Mouse (Mus musculus): ENCODE measurements at regions not wholly inside any gene's neighbourhood (a gene's known extent, or its start where the extent isn't known, plus 50 kb on each side); places are given as distances from the start of the nearest gene placed in this dataset.

- ATAC-seq (ENCODE audit: insufficient number of reproducible peaks, insufficient read depth, low FRiP score, low TSS enrichment, low read depth), result no peak
- Histone ChIP-seq H3K27me3 (no peaks in the 10 kb centered on the region), H3K27ac (no peak overlapping the region), H3K9ac (no peak overlapping the region), H3K4me1 (no peaks in the 10 kb centered on the region), H3K4me2 (no peak overlapping the region), H3K36me3 (no peaks in the 10 kb centered on the region), H3K9me3 (no peaks in the 10 kb centered on the region), H3K4me3 (no peak overlapping the region)
- WGBS, result 79% methylated on average over 1 of the region's 1 CpGs
Measured at GRCm38 (mm10) chr15:31087607-31088006, 136.5 kb upstream of the Dap start.

DNA sequence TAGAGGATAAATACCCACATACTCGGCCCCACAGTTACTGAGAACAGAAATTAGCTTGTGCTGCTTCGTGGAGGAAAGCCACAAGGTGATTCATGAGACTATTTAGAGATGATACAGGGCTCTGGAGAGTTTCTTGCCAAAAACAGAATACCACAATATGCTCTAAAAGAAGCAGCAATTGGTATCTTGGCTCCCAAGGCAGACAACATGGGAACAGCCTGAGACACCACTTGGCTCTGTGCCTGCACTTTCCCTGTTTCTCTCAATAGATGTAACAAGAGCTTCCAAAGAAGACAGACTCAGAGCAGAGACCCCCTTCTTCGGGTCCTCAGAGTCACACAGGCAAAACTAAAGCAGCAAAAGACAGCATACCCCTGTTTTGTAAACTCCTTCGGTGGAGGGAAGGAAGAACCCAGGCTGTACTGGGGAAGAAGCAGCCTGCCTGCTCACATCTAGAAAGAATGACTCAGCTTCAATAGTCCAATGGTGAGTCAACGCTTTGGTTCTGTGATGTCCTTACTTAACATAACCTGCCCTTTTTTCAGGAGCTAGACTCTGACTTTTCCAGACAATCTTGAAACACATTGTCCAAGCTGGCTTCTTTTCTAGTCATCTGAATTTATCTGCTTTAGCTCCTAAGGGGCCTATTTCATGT, 132.1 kb upstream of the Dap start:
- Histone ChIP-seq H3K27me3 (no peaks in the 10 kb centered on the region), H3K9me3 (no peaks in the 10 kb centered on the region), H3K36me3 (no peaks in the 10 kb centered on the region), H3K4me1 (no peaks in the 10 kb centered on the region), H3K4me2 (no peak overlapping the region), H3K9ac (no peak overlapping the region), H3K27ac (no peak overlapping the region), H3K4me3 (no peak overlapping the region)
- 60% methylated on average over 5 of the region's 5 CpGs for whole genome bisulfite sequencing
- ATAC-seq (ENCODE audit: insufficient number of reproducible peaks, insufficient read depth, low FRiP score, low TSS enrichment, low read depth), result no peak

DNA sequence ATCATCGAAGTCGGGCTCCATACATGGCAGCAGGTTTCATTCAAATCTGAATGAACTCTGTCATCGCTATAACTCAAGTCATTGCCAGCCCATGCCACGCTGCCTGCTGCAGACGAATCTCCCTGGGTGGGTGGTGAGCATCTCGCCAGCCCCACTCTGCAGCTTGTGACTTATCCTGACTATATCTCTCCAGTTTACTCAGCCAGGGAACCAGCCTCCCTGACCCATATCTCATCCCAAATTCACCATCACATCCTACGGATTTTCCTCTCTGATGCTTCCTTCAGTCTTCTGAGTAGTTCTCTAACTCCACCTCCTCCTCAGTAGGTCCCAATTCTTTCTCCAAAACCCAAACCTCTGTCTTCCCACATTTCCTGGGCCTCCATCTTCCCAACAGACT, 127.9 kb upstream of the Dap start:
- Histone ChIP-seq H3K9me3 (no peaks in the 10 kb centered on the region), H3K27me3 (no peaks in the 10 kb centered on the region), H3K27ac (no peak overlapping the region), H3K4me3 (no peak overlapping the region), H3K9ac (no peak overlapping the region), H3K36me3 (no peaks in the 10 kb centered on the region), H3K4me1 (no peaks in the 10 kb centered on the region), H3K4me2 (no peak overlapping the region)
- no peak for ATAC-seq (ENCODE audit: insufficient number of reproducible peaks, insufficient read depth, low FRiP score, low TSS enrichment, low read depth)
- 92% methylated on average over 7 of the region's 7 CpGs for WGBS

DNA sequence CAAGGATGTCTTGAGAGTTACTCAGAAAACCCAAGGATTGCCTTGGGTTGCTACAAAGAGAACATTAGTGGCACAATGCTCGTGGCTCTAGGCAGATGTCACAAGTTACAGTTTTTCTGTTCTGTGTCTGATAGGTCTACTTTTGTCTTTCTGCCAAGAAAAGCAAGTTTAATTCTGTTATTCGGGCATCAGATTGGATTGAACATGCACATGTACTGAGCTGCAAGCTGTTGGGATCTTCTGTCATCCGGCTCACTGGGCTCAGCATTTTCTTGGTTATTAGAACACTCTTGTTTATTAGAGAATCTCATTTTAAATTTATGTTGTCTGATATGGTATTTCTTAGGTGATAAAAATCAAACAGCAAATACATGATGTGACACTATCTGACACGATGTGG, 126.8 kb upstream of the Dap start:
- no peak overlapping the region for H3K9ac ChIP-seq
- H3K4me3 ChIP-seq, result no peak overlapping the region
- no peaks in the 10 kb centered on the region for H3K27me3 ChIP-seq
- H3K27ac ChIP-seq, result no peak overlapping the region
- ATAC-seq (ENCODE audit: insufficient number of reproducible peaks, insufficient read depth, low FRiP score, low TSS enrichment, low read depth), result no peak
- no peaks in the 10 kb centered on the region for H3K9me3 ChIP-seq
- H3K4me1 ChIP-seq, result no peaks in the 10 kb centered on the region
- no peaks in the 10 kb centered on the region for H3K36me3 ChIP-seq
- 77% methylated on average over 4 of the region's 4 CpGs for WGBS
- no peak overlapping the region for H3K4me2 ChIP-seq

DNA sequence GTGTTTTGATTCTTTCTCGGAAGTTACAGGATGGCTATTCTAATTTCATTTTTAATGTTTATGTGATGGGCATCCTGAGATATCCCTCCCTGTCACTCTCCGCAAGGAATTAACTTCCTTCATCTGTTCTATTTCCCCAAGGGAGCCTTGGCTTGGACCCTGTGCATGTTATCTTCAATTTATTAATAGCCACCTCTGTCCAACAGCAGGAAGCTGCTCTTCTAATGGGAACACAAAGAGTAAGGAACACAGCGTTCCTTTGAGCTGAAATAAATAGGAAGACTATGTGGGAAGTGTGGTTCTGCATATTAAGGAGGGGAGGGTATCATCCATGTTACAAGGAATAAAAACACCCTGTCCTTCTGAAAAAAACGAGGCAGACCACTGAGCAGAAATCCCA, 119.4 kb upstream of the Dap start:
- Histone ChIP-seq H3K27ac (no peak overlapping the region), H3K27me3 (no peaks in the 10 kb centered on the region), H3K4me2 (no peak overlapping the region), H3K9me3 (no peaks in the 10 kb centered on the region), H3K4me1 (0 out of 2 replicates have a peak, but pooled peaks cover 2% of the 10 kb centered on the region), H3K4me3 (no peak overlapping the region), H3K9ac (no peak overlapping the region), H3K36me3 (no peaks in the 10 kb centered on the region)
- WGBS, result 78% methylated on average over 4 of the region's 4 CpGs
- no peak for ATAC-seq (ENCODE audit: insufficient number of reproducible peaks, insufficient read depth, low FRiP score, low TSS enrichment, low read depth)

GRCm38 (mm10) chr15:31106907-31107306, 117.2 kb upstream of the Dap start:
- no peak overlapping the region for H3K27ac ChIP-seq

DNA sequence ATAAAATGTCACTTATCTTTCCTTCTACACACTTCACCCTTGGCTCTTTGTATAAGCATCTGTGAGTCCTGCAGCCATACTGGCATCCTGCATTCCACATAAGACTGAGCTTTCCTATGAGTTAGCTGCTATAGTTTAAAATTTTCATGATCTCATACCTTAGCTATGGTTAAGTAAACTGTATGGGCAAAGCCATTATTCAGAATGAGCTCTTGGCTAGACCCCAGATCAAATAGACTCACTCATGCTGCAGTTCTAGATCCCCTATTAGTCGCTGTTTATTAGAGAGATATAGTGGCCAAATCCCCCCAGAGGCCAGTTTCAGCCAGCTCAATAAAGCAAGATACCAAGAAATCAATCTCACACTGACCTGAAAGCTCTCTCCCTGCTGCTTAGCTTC, 110.9 kb upstream of the Dap start:
- Histone ChIP-seq H3K36me3 (no peaks in the 10 kb centered on the region), H3K4me1 (no peaks in the 10 kb centered on the region), H3K4me3 (no peak overlapping the region), H3K27ac (no peak overlapping the region), H3K27me3 (no peaks in the 10 kb centered on the region), H3K9ac (no peak overlapping the region), H3K4me2 (no peak overlapping the region), H3K9me3 (no peaks in the 10 kb centered on the region)
- no peak for ATAC-seq (ENCODE audit: insufficient number of reproducible peaks, insufficient read depth, low FRiP score, low TSS enrichment, low read depth)
- WGBS, result 73% methylated on average over 1 of the region's 1 CpGs

More at GRCm38 (mm10) chr15:31106907-31107306, 117.2 kb upstream of the Dap start:
- ATAC-seq (ENCODE audit: insufficient number of reproducible peaks, insufficient read depth, low FRiP score, low TSS enrichment, low read depth), result no peak
- Histone ChIP-seq H3K27me3 (no peaks in the 10 kb centered on the region), H3K4me3 (no peak overlapping the region), H3K4me2 (no peak overlapping the region), H3K4me1 (0 out of 2 replicates have a peak, but pooled peaks cover 2% of the 10 kb centered on the region), H3K9me3 (no peaks in the 10 kb centered on the region), H3K9ac (no peak overlapping the region), H3K36me3 (no peaks in the 10 kb centered on the region)
- WGBS, result 85% methylated on average over 9 of the region's 9 CpGs

GRCm38 (mm10) chr15:31117338-31117737, 106.8 kb upstream of the Dap start:
- H3K27me3 ChIP-seq, result no peaks in the 10 kb centered on the region
- no peaks in the 10 kb centered on the region for H3K36me3 ChIP-seq
- H3K4me1 ChIP-seq, result no peaks in the 10 kb centered on the region
- no peak overlapping the region for H3K4me3 ChIP-seq
- H3K9ac ChIP-seq, result no peak overlapping the region
- no peak overlapping the region for H3K4me2 ChIP-seq
- H3K27ac ChIP-seq, result no peak overlapping the region
- ATAC-seq (ENCODE audit: insufficient number of reproducible peaks, insufficient read depth, low FRiP score, low TSS enrichment, low read depth), result no peak
- no peaks in the 10 kb centered on the region for H3K9me3 ChIP-seq

- H3K4me3 ChIP-seq, result no peak overlapping the region
- H3K4me2 ChIP-seq, result no peak overlapping the region
- no peaks in the 10 kb centered on the region for H3K9me3 ChIP-seq
- 65% methylated on average over 6 of the region's 6 CpGs for WGBS
- no peaks in the 10 kb centered on the region for H3K36me3 ChIP-seq
- no peak overlapping the region for H3K9ac ChIP-seq
- ATAC-seq (ENCODE audit: insufficient number of reproducible peaks, insufficient read depth, low FRiP score, low TSS enrichment, low read depth), result no peak
- H3K27ac ChIP-seq, result no peak overlapping the region
- no peaks in the 10 kb centered on the region for H3K27me3 ChIP-seq
- H3K4me1 ChIP-seq, result no peaks in the 10 kb centered on the region
Measured at GRCm38 (mm10) chr15:31120147-31120546, 104.0 kb upstream of the Dap start.

DNA sequence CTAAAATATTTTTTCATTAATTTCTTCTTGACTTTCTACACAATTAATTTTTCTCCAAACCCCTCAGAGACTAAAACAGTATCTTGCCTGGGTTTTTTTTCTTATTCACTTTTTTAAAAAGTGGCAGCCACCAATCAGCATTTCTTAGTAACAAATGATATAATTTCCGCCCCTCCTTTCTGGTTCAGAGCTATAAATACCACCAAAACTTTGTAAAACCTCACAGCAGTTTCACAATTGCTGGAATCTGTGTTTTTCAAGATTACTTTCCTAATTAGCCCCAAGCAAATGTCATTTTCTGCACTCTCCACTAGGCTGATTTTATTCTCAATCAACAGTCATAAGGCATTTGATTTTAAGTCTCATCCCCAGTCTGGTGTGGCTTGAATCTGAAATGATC, 98.3 kb upstream of the Dap start:
- no peak overlapping the region for H3K4me2 ChIP-seq
- WGBS, result 83% methylated on average over 1 of the region's 1 CpGs

GRCm38 (mm10) chr15:31126999-31127398, 97.1 kb upstream of the Dap start:
- Histone ChIP-seq H3K9me3 (no peaks in the 10 kb centered on the region), H3K4me3 (no peak overlapping the region)
- 43% methylated on average over 3 of the region's 3 CpGs for WGBS

More for the DNA sequence above, 98.3 kb upstream of the Dap start:
- no peak for ATAC-seq (ENCODE audit: insufficient number of reproducible peaks, insufficient read depth, low FRiP score, low TSS enrichment, low read depth)
- H3K4me1 ChIP-seq, result no peaks in the 10 kb centered on the region
- no peak overlapping the region for H3K27ac ChIP-seq
- H3K9me3 ChIP-seq, result no peaks in the 10 kb centered on the region
- no peaks in the 10 kb centered on the region for H3K27me3 ChIP-seq
- no peaks in the 10 kb centered on the region for H3K36me3 ChIP-seq
- no peak overlapping the region for H3K9ac ChIP-seq
- no peak overlapping the region for H3K4me3 ChIP-seq

DNA sequence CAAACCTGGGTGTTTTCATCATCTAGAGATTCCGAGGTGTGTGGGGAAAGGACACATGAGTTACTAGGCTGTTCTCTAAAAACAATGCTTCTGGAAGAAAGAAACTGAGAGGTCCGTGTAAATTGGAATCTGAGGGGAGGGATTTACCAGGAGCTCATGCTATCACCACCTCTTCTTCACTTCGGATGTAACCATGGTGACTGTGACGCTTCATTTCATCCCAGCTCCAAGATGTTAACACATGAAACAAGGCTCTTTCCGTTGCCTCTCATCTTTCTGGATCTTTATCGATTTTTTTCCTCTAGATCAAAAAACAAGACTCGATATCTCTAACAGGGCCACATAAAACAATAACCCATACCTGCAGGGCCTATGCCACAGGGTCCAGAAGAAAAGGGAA, 89.2 kb upstream of the Dap start:
- WGBS, result 72% methylated on average over 7 of the region's 7 CpGs
- H3K27ac ChIP-seq, result no peak overlapping the region
- no peaks in the 10 kb centered on the region for H3K27me3 ChIP-seq
- no peak for ATAC-seq (ENCODE audit: insufficient number of reproducible peaks, insufficient read depth, low FRiP score, low TSS enrichment, low read depth)
- no peaks in the 10 kb centered on the region for H3K9me3 ChIP-seq
- H3K4me2 ChIP-seq, result no peak overlapping the region
- no peak overlapping the region for H3K9ac ChIP-seq
- no peaks in the 10 kb centered on the region for H3K36me3 ChIP-seq
- H3K4me3 ChIP-seq, result no peak overlapping the region
- H3K4me1 ChIP-seq, result no peaks in the 10 kb centered on the region

More at GRCm38 (mm10) chr15:31126999-31127398, 97.1 kb upstream of the Dap start:
- Histone ChIP-seq H3K36me3 (no peaks in the 10 kb centered on the region), H3K4me2 (no peak overlapping the region), H3K27ac (no peak overlapping the region), H3K27me3 (no peaks in the 10 kb centered on the region), H3K4me1 (no peaks in the 10 kb centered on the region), H3K9ac (no peak overlapping the region)
- no peak for ATAC-seq (ENCODE audit: insufficient number of reproducible peaks, insufficient read depth, low FRiP score, low TSS enrichment, low read depth)
